Mouse (Mus musculus): Measurements from ENCODE around the gene Meox1.
A peak's percentile ranks its signal among the peaks of the same experiment; 100 is the strongest.

Gene Meox1

GRCm38 (mm10) chr11:101894204-101894603 lies at the start of gene Meox1:
TSS of gene Meox1 (minus strand) at chr11:101894374.
- DNase-seq (ENCODE audit: low spot score in 2 of 2) = no peak

GRCm38 (mm10) chr11:101943055-101943454 lies 48.9 kb upstream of the Meox1 start:
- DNase-seq (ENCODE audit: low spot score in 2 of 2) = no peak

GRCm38 (mm10) chr11:101937108-101937507 lies 42.9 kb upstream of the Meox1 start:
- DNase-seq (ENCODE audit: low spot score in 2 of 2) = no peak

- no peak for DNase-seq (ENCODE audit: low spot score in 2 of 2)
Measured at GRCm38 (mm10) chr11:101936421-101936820, 42.2 kb upstream of the Meox1 start.

- DNase-seq (ENCODE audit: low spot score in 2 of 2) = no peak
Measured at GRCm38 (mm10) chr11:101935743-101936142, 41.6 kb upstream of the Meox1 start.

- no peak for DNase-seq (ENCODE audit: low spot score in 2 of 2)
Measured at GRCm38 (mm10) chr11:101931978-101932377, 37.8 kb upstream of the Meox1 start.

- DNase-seq (ENCODE audit: low spot score in 2 of 2) = no peak
Measured at GRCm38 (mm10) chr11:101928030-101928762, 34.0 kb upstream of the Meox1 start.

- DNase-seq (ENCODE audit: low spot score in 2 of 2) = no peak
Measured at GRCm38 (mm10) chr11:101926951-101927589, 32.9 kb upstream of the Meox1 start.

- DNase-seq (ENCODE audit: low spot score in 2 of 2) = no peak
Measured at GRCm38 (mm10) chr11:101925636-101926035, 31.5 kb upstream of the Meox1 start.

- DNase-seq (ENCODE audit: low spot score in 2 of 2) = no peak
Measured at GRCm38 (mm10) chr11:101924441-101924976, 30.3 kb upstream of the Meox1 start.

- no peak for DNase-seq (ENCODE audit: low spot score in 2 of 2)
Measured at GRCm38 (mm10) chr11:101923988-101924387, 29.8 kb upstream of the Meox1 start.

- DNase-seq (ENCODE audit: low spot score in 2 of 2) = no peak
Measured at GRCm38 (mm10) chr11:101921361-101921952, 27.3 kb upstream of the Meox1 start.

- DNase-seq (ENCODE audit: low spot score in 2 of 2) = peak; percentile 84 to 90
Measured at GRCm38 (mm10) chr11:101919660-101920059, 25.5 kb upstream of the Meox1 start.

- DNase-seq (ENCODE audit: low spot score in 2 of 2) = no peak
Measured at GRCm38 (mm10) chr11:101918609-101919008, 24.4 kb upstream of the Meox1 start.

- DNase-seq (ENCODE audit: low spot score in 2 of 2) = no peak
Measured at GRCm38 (mm10) chr11:101916772-101917171, 22.6 kb upstream of the Meox1 start.

- DNase-seq (ENCODE audit: low spot score in 2 of 2) = no peak
Measured at GRCm38 (mm10) chr11:101913591-101913990, 19.4 kb upstream of the Meox1 start.

- DNase-seq (ENCODE audit: low spot score in 2 of 2) = no peak
Measured at GRCm38 (mm10) chr11:101911855-101912579, 17.8 kb upstream of the Meox1 start.

GRCm38 (mm10) chr11:101910230-101910946 lies 16.2 kb upstream of the Meox1 start:
- DNase-seq (ENCODE audit: low spot score in 2 of 2) = peak; percentile 82 to 89

GRCm38 (mm10) chr11:101908777-101909176 lies 14.6 kb upstream of the Meox1 start:
- no peak for DNase-seq (ENCODE audit: low spot score in 2 of 2)

- peak; percentile 73 to 74 for DNase-seq (ENCODE audit: low spot score in 2 of 2)
Measured at GRCm38 (mm10) chr11:101905115-101905514, 10.9 kb upstream of the Meox1 start.

- DNase-seq (ENCODE audit: low spot score in 2 of 2) = no peak
Measured at GRCm38 (mm10) chr11:101901309-101901708, 7.1 kb upstream of the Meox1 start.

Data from frontal cortex, postnatal 25 days (tissue).